Mouse (Mus musculus) mouse embryonic stem cell (cell line): Measurements from ENCODE around the gene Helt.

Experiments
- in situ Hi-C, 2 experiments: fragments of 300-500 bp; cut with MboI; formaldehyde crosslinking; loops; 1 replicate in 1 of 2; 3 replicates in 1 of 2; pipeline ENCODE4 v1.14.3; 2019 to 2020; ENCODE audit warnings: low sequenced_read_pairs in 2 of 2, low pct_unique_long_range_greater_than_20kb in 1 of 2, mixed read lengths in 1 of 2; ENCODE audit not compliant: unreplicated experiment in 1 of 2

Gene Helt

DNA sequence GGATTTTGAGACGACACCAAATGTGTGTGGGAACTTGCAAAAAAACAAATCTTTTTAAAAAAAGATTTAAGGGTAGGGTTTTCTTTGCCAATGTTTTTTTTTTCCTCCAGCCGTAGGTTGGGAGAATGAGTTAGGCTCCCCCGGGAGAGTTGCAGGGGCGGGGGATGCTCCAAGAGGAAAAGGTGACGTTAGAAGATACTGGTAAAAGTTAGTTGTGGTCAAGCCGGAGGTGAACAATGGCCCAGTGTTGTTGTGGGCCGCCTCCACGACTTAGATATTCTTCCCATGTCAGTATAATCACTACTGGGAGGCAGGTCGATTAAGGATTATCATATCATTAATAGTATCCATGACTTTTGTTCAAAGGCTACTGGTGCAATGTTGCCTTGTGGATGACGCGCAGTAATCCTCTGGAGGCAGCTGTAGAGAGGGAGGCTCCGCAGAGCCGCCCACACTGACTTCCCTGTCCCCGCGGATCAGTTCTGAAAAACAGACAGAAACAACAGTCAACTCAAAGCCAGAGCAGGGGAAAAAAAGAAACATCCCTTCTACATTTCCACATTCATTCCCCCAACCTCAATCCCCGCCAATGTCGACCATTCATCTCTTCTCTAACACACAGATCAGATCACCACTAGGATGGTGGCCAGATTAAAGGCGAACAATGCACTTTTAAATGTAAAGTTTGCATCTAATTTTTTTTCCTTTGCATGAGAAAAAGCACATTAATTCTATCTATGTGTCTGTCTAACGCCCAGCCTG lies 36.4 kb downstream of the Helt start:
- in situ Hi-C loops = no loop called here

DNA sequence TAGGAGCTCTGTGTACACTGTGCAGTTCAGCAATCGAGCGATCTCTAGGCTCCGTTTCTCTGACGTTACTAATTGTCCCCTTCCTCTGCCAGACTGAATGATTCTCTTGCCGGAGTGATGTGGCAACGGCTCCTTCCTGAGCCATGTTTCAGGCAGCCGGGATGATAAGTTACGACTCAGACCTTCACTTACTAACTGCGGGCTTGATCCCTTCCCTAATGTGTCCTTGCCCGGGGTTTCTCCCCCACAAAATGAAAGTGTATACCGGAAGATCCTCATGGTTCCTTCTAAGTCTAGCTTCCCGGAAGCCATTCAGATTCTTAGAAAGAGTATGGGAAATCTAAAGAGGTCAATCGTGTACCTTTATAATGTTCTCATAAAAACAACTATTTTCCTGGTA lies 42.0 kb downstream of the Helt start:
- in situ Hi-C loops = no loop called here

DNA sequence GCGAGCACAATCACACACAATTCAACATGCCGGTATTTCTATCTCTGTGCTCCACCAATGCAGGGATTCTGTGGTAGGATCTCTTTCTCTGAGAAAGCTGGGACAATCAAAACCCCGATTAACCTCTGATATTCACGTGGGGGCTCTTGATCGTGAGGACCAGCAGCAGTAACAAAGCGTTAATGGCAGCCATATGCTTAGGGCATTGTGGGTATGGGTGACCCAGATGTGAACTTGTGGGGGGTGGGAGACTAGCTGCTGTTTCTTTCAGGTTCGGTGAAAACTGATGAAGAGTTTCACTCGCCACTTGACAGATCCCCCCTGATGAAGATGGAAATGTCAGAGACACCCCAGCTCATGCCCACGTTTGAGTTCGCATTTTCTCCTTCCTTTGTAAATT lies 42.9 kb downstream of the Helt start:
- in situ Hi-C loops = no loop called here

DNA sequence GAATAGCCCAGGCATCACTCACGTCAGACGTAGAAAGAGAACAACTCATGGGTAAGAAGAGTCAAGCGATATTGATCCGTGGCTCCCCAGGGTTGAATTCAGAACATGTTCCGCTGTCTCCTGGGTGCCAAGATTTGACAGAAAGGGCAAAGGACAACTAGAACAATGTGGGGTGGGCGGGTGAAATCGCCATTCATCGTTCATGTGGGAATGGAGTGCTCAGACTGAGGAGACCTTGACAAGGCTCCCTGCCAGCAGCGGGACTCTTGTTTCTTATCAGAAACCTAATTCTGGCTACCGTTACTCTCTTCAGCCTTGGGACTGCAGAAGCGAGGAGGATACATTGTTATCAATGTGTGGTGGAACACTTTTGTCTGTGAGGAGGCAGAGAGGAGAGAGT lies 48.1 kb downstream of the Helt start:
- in situ Hi-C loops = loop anchor here (5.0 to 25.0 kb wide), 2 partner anchors 301 to 691 kb away; no protein-coding TSS in a partner anchor

DNA sequence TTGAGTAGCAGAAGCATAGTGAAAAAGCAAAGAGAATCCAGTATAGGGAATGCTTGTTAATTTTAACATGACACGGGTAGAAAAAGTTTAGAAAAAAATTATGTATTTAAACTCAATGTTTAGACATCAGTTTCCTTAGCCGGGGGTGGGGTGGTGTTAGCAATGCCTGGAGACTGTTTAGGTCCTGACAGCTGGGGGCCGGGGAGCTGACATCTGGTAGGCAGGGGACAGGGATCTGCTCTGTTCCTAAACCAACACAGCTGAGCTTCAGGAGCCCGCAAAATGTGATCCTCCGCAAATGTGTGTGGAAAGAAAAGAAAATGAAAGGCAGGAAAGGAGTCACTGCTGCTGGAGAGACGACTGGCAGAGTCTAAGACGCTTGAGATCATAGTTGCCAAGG lies 51.5 kb downstream of the Helt start:
- in situ Hi-C loops = loop anchor here in 1 of 2 experiments (25.0 kb wide), 1 partner anchor 694 kb away; no protein-coding TSS in a partner anchor
